Mouse (Mus musculus) NIH3T3 (cell line): ENCODE data around the gene Cyp2b19.
A peak's percentile ranks its signal among the peaks of the same experiment; 100 is the strongest.
"Not testable (repeated sequence)": the region's sequence is repeated elsewhere in the genome, so short reads cannot be mapped to it uniquely, and the experiment has no call there.

Experiments
- DNase-seq: peaks from one replicate; pipeline ENCODE4 v3.0.0-alpha.2; 2012; ENCODE audit warnings: low read depth

Gene Cyp2b19

GRCm38 (mm10) chr7:26756842-26757241 is at the start of gene Cyp2b19:
Gene Cyp2b19 (plus strand): TSS chr7:26757142.
- DNase-seq = no peak

- no peak for DNase-seq
These were observed 45.9 kb upstream of the Cyp2b19 start for GRCm38 (mm10) chr7:26711061-26711460.

GRCm38 (mm10) chr7:26738940-26739339 is 18.0 kb upstream of the Cyp2b19 start:
- peak; percentile 18 for DNase-seq

GRCm38 (mm10) chr7:26743948-26744347 is 13.0 kb upstream of the Cyp2b19 start:
- no peak for DNase-seq

- no peak for DNase-seq
These were observed 11.5 kb upstream of the Cyp2b19 start for GRCm38 (mm10) chr7:26745486-26745885.

- peak; percentile 49 for DNase-seq
These were observed 10.1 kb downstream of the Cyp2b19 start for GRCm38 (mm10) chr7:26767084-26767483.

- DNase-seq = no peak
These were observed 13.0 kb downstream of the Cyp2b19 start for GRCm38 (mm10) chr7:26769881-26770470.

- DNase-seq = no peak
These were observed 16.1 kb downstream of the Cyp2b19 start for GRCm38 (mm10) chr7:26772866-26773586.

- DNase-seq = peak; percentile 57
These were observed 18.9 kb downstream of the Cyp2b19 start for GRCm38 (mm10) chr7:26775866-26776265.

- peak; percentile 17 for DNase-seq
These were observed 20.9 kb downstream of the Cyp2b19 start for GRCm38 (mm10) chr7:26777806-26778205.

GRCm38 (mm10) chr7:26778474-26778873 is 21.5 kb downstream of the Cyp2b19 start:
- DNase-seq = peak; percentile 75

GRCm38 (mm10) chr7:26779799-26780416 is 23.0 kb downstream of the Cyp2b19 start:
- no peak for DNase-seq

- DNase-seq = no peak
These were observed 23.6 kb downstream of the Cyp2b19 start for GRCm38 (mm10) chr7:26780510-26780909.

GRCm38 (mm10) chr7:26780998-26781766 is 24.2 kb downstream of the Cyp2b19 start:
- no peak for DNase-seq

GRCm38 (mm10) chr7:26781767-26782131 is 24.8 kb downstream of the Cyp2b19 start:
- DNase-seq = no peak

- peak; percentile 2 for DNase-seq
These were observed 26.2 kb downstream of the Cyp2b19 start for GRCm38 (mm10) chr7:26783163-26783562.

- not testable (repeated sequence) for DNase-seq
These were observed 29.1 kb downstream of the Cyp2b19 start for GRCm38 (mm10) chr7:26786013-26786412.

- DNase-seq = no peak
These were observed 33.0 kb downstream of the Cyp2b19 start for GRCm38 (mm10) chr7:26789984-26790383.

GRCm38 (mm10) chr7:26800104-26800503 is 43.2 kb downstream of the Cyp2b19 start:
- DNase-seq = peak; percentile 6

- no peak for DNase-seq
These were observed 44.1 kb downstream of the Cyp2b19 start for GRCm38 (mm10) chr7:26800996-26801395.

- no peak for DNase-seq
These were observed 51.6 kb downstream of the Cyp2b19 start, which contains the start of gene Cyp2g1 for GRCm38 (mm10) chr7:26808592-26808991. Gene Cyp2g1 (plus strand): TSS chr7:26808892.
